Mouse (Mus musculus): ENCODE data around the gene Trim24.
A peak's percentile ranks its signal among the peaks of the same experiment; 100 is the strongest.
"Not testable (repeated sequence)": the region's sequence is repeated elsewhere in the genome, so short reads cannot be mapped to it uniquely, and the experiment has no call there.

The Trim24 gene

DNA sequence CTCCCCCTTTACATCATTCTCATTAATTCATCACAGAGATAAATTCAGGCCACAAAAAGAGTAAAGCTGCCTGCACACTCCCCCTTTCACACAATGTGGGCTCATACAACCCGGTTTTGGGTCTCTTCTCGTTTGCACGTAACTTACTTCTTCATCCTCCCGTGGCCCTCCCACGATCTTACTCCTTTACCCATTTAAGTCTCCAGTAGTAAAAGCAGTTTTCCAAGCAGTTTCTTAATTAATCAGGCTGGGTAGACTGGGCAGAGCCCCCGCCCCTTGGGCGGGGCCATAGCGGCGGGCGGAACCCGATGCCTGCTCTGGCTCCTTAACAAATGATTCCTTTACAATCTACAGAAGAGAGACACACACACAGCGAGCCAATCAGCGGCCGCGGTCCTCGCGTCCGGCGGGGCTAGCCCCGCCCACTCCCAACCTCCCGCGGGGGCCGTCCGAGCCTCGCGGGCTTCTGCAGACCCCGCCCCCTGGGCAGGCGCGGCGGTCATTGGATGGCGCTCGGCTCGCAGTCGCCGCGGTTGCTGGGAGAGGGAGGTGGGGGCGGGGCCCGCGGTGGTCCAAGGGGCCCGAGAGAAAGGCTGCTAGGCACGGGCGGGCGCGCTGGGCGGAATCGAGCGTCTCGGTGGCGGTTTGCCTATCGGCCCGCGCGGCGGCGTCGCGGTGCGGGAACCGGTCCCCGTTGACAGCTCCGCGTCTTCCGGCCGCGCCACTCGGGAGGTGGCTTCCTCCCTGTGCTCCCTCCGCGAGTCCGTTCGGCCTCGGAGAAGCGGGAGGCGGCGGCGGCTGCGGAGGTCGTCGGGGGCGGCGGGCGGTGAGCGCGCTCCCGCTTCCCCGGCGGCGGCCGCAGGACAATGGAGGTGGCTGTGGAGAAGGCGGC, at the start of gene Trim24:
TSS of gene Trim24 (plus strand) at position 567 of the 892 bp plus-strand sequence.
- DNase-seq (ENCODE audit: low read depth, low spot score): peak; percentile 93

DNA sequence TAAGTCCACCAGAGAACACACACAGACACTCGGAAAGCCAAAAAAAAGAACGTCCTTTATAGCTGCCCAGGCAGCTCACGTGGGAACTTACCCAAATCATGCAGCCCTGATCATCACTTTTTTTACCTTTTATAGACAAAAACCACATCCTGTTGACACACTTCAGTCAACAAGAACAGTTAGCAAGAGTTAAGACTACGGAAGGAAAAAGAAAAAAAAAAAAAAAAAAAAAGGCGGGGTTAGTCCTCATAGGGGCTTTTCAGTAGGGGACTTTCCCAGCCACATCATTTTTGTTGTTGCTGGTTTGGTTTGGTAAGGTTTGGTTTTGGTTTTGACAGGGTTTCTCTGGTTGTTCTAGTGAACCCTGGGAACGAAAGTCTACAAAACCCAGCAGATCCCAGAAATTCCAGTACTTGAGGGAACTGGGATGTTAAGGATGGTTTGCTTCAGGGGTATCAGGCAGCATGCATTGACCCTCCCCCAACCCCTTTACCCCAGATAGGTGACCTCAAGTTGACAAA, 49.0 kb upstream of the Trim24 start:
- DNase-seq (ENCODE audit: low read depth, low spot score): no peak

DNA sequence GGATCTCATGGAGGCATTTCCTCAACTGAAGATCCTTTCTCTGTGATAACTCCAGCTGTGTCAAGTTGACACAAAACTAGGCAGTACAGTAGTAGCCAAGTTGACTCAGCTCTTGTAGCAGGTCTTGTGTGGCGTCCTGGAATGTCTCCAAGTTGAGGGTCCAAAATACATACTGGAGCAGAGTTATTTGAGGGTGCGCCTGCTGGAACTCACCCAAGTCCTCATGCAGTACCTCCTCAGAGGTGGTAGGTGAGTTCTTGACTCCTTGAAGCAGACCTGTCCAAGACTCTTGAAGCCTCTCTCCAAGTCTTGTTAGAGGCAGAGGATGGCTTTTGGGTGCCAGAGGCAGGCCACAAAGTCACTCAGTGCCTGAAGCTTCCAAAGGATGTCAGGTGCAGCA, 48.2 kb upstream of the Trim24 start:
- no peak for DNase-seq (ENCODE audit: low read depth, low spot score)

DNA sequence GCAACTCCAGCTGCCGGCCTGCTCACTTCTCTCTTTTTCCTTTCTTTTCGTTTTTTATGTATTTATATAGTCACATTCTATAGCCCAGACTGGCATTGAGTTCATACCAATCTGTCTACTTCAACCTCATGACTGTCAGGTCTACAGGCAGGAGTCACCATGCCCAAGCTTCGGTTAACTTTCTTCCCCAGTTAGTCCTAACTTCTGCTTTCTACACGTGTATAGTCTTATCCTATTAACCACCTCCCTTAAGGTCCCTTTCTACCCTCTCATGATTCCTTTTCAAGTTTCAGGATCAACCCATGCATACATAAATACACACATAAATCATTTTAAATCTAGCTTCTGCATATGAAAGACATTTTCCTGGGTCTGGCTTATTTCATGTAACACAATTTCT, 46.9 kb upstream of the Trim24 start:
- DNase-seq (ENCODE audit: low read depth, low spot score): no peak

DNA sequence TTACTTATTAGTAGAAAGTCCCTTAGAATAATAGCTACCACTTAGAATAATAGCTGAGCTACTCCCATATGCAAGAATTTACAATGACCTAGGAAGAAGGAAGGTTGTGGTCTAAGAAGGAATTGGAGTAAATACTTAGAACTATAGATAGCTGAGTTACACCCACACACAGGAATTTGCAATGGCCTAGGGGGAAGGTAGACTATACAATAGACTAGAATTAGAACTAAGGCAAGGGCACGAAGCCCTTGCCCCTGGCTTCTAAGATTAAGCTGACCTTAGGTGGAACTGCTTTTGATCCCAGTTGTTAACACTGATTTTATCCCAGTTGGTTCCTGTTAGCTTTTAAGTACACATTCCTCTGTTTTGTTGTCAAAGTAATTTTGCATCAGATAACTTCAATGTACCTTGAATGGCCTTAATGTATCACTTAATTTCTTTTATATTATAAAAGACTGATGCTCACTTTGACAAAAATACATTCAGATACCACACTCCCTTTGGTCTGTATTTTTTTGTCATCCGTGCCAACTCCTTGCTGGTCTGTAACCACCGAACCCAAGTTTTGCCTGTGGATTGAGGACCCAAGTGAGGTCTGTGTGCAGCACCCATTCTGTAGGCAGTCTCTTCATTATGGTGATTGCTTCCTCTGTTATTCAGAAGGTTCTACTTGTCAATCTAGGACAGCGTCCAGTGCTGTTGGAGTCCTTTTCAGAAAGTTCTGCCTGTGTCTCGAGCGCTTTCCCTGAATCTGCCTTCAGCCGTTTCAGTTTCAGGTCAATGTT, 45.1 kb upstream of the Trim24 start:
- DNase-seq (ENCODE audit: low read depth, low spot score): not testable (repeated sequence)

DNA sequence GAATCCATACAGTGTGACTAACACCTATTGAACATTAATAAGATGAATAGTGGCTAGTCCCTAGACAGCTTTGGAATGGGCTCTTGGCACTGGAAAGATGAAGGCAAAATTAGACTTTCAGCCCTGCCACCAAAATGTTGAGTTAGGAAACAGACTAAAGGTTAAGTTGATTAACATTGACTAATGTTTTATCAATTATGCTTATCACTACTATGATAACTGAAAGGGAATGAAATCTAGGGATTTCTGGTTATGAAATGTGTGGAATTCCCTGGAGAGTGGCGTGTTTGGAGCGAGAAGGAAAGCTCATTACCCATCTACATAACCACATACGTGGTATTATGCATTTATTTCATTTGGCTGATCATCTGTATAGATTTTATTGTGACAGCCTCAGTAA, 41.7 kb upstream of the Trim24 start:
- no peak for DNase-seq (ENCODE audit: low read depth, low spot score)

DNA sequence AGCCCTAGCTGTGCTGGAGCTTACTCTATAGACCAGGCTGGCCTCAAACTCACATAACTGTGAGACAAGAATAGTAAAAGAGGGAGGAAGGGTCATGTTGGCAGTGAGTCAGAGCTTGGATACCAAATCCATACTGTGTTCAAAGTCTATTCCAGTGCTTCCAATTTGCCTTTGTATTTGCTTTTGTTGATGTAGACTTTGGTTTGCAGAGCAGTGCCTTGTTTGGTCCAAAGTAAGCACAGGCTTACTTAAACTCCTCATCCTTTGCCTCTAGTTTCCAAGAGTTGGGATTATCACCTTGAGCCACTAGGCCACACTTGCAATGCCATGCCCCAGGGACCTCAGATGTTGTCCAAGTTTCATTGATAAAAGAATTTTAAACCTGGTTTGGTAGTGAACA, 41.0 kb upstream of the Trim24 start:
- no peak for DNase-seq (ENCODE audit: low read depth, low spot score)

DNA sequence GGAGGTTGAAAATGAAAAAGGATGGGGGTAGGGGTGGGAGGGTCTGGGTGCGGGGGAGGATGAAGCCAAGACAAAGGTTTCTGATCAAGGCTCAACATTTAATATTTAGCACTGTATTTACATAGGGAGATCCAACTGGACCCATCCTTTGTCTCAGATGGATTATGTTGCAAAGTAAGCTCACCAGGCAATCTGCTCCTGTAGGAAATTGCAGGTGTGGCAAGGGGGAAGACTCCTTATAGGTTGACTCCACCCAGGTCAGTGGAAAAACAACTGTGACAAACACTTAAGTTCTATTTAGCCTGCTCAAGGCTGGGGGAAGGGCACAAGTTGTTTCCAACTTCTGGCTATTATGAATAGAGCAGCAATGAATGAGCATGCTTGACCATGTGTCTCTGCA, 36.9 kb upstream of the Trim24 start:
- DNase-seq (ENCODE audit: low read depth, low spot score): no peak

DNA sequence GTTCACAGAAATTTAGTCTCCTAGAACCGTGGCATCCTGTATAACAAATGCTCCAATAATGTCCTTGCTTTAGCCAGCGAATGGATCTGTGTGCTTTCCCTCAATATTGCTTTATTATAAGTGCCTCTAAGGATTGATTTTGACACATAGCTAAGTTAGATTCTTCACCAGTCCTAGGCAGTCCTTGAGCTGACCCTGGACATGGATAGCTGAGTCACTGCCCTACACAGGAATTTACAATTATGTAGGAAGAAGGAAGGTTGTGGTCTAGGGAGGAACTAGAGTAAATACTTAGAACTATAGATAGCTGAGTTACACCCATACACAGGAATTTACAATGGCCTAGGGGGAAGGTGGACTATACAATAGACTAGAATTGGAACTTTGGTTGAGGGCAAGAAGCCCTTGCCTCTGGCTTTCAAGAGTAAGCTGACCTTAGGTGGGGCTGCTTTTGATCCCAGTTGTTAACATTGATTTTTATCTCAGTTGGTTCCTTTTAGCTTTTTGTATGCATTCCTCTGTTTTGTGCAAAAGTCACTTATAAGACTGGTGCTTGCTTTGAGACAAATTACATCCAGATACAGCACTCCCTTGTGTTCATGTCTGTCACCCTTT, 33.6 kb upstream of the Trim24 start:
- DNase-seq (ENCODE audit: low read depth, low spot score): not testable (repeated sequence)

DNA sequence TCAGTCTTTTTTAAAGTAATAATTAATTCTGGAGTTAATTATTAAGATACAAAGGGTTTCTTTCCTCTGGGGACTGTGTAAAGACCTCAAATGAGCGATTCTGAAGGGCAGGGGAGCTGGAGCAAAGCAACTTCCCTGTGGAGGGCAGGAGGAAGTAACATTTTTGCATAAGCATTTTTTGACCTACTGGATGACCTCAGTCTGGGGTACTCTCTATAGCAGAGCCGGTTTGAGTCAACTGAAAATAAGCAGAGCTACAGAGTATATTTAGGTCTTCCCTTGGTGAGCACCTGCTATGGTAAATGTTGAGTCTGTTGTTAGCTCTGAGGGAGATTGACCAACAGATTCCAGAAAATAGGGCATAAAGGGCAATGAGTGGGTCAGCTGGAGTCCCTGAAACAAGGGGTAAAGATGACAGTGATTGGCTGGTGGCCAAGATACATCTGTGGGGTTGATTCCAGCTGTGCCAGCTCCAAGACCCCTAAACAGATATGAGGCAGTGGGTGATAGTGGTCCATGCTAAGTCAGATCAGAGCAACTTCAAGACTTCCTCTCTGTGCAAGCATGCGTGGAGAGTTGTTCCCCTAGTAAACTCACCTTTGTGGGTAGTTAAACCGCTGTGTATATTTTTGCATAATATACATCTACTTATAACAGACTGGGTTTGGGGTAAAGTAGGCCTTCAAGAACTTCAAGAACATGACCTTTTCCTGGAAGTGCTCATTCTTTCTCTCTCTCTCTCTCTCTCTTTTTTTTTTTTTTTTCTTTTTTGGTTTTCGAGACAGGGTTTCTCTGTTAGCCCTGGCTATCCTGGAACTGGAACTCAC, 27.6 kb upstream of the Trim24 start:
- no peak for DNase-seq (ENCODE audit: low read depth, low spot score)

DNA sequence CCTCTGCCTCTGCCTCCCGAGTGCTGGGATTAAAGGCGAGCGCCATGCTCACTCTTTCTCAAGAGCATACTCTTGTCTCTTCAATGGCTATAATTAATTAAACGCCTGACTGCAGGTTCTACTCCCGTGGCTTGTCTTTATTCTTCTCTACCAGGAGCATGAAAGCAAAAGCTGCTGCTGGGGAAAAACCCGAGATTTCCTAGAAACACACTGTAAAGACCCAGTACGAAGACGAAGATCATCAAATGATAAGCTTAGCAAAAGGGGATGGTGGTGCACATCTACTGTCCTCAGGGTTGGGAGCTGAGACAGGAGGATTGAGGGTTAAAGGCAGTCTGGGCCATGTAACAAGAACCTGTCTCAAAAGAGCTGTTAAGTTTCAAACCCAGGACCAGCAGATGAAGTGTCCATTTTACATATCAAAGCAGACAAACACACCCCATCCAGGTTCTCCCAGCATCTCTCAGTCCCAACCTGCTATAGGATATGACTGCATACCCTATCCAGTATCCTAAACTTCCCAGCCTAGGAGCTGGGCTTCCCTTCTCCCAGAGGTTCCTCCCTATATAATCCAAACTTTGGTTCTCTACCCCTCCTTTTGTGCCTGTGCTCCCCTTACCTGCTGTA, 26.9 kb upstream of the Trim24 start:
- DNase-seq (ENCODE audit: low read depth, low spot score): no peak

DNA sequence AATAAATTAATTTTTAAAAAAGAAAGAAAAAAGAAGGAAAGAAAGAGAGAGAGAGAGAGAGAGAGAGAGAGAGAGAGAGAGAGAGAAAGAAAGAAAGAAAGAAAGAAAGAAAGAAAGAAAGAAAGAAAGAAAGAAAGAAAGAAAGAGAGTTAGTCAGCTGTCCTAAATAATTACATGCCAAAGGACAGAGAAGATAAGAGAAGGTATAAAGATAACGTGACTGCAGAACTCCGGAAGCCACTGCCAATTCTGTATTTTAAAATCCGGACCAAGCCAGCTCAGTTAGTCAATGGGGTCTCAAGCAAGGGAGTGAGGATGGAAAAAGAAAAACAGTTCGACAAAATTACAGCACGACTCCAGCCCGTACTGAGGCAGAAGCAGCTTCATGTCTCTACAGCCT, 25.7 kb upstream of the Trim24 start:
- DNase-seq (ENCODE audit: low read depth, low spot score): not testable (repeated sequence)

DNA sequence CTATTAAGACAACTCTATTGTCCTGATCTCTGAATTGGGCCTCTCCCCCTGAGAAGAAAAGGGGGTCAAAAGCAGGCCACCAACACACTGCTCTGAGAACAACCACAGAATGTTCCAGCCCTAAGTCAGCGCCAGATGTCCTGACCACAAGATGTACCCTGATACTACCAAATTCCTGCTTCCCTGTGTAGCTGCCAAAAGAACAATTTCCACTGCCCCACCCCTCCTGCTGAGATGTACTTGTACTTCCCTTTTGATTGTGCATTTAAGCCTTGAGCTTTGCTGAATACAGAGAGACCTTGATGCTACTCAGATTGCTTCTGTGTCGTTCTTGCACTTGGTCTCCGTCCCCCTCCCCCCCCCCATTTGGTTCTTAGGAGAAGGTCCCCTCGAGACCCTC, 23.1 kb upstream of the Trim24 start:
- not testable (repeated sequence) for DNase-seq (ENCODE audit: low read depth, low spot score)

DNA sequence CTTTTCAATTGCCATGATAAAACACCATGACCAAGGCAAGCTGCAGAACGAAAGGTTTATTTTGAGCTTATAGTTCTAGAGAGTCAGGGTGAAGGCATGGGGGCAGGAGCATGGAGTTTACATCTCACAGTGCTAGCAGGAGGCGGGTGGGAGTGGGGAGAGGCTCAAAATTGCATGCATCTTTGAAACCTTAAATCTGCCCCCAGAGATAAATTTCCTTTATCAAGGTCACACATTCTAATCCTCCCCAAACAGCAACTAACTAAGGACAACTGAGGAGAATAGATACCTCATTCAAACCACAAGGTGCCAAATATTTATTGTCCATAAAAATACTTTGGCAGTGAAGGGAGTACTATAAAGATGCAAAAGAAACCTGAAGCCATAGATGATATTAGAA, 19.3 kb upstream of the Trim24 start:
- DNase-seq (ENCODE audit: low read depth, low spot score): no peak

DNA sequence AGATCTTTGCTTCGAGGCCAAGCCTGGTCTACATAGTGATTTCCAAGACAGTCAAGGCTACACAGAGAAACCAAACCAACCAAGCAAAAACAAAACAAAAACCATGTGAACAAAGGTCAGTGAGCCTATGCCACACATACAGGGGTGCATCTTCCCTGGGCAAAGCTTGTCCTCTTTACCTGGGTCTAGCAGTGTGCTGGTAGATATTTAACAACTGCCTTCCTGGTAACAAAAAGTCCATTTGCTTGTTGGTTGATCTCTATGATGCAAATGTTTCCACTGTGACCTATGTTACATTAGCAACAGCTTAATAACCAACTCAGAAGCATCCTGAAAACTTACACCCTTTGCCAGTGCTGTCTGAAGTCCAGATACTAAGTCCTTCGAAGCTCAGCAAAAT, 17.3 kb upstream of the Trim24 start:
- DNase-seq (ENCODE audit: low read depth, low spot score): no peak

DNA sequence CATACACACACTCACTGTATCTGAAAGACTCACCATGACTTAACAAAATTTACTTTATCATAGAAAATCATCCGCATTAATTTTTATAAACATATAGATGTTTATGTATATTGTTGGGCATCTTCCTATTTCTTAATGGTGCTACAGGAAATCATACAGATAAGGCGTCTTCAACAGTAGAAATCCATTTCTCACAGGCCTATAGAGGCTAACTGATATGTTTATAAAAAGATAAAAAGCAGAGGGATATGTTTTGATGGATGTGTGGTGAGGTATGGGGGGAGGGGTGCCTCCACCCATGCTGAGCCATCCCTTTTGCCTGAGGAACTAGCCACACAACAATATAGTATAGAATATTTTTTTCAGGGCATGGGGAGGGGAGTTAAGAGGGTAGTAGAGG, 15.2 kb upstream of the Trim24 start:
- no peak for DNase-seq (ENCODE audit: low read depth, low spot score)

DNA sequence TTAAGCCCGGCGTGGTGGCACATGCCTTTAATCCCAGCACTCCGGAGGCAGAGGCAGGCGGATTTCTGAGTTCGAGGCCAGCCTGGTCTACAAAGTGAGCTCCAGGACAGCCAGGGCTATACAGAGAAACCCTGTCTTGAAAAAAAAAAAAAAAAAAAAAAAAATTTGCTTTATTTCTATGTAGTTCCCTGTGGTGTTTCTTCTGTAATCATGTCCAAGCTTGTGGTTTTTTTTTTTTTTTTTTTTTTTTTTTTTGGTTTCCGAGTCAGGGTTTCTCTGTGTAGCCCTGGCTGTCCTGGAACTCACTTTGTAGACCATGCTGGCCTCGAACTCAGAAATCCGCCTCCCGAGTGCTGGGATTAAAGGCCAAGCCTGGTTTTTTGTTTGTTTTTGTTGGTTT, 14.3 kb upstream of the Trim24 start:
- DNase-seq (ENCODE audit: low read depth, low spot score): not testable (repeated sequence)

DNA sequence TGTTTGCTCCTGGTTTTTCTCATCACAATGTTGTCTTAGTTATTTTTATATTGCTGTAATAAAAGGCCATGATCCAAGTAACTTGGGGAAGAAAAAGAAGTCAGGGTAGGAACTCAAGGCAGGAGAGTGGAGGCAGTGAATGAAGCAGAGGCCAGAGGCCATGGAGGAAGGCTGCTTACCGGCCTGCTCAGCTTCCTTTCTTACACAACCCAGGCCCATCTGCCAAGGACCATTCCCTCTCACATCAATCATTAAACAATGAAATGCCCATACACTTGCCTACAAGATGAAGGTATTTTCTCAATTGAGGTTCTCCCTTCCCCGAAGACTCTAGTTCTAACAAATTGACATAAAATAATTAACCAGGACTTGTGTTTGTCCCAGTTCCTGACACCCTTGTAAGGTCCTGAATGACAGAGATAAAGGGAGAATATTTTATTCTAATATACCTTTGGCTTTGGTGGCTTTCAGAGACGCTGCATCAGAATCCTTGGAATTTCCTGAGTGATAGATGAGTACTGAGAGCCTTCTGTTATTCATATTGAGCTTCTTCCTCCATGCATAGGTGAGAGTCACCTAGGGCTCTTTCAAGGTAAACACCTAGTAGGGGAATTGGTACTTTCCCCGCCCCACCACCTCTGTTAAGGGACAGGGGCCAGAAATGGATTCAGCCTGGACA, 13.3 kb upstream of the Trim24 start:
- no peak for DNase-seq (ENCODE audit: low read depth, low spot score)

DNA sequence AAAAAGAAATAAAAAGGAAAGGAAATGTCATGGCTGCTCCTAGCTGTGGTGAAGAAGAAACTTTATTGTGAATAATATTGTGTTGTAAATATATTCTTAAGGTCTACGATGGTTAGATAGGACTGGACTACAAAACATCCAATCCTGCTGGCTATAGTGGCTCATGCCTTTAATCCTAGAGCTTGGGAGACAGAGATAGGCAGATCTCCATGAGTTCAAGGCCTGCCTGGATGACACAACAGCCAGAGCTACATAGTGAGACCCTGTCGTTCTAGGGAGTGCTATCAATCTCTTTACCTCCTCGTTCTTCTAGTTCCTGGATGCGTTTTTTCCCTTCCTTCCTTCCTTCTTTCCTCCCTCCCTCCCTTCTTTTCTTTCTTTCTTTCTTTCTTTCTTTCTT, 12.5 kb upstream of the Trim24 start:
- DNase-seq (ENCODE audit: low read depth, low spot score): no peak

DNA sequence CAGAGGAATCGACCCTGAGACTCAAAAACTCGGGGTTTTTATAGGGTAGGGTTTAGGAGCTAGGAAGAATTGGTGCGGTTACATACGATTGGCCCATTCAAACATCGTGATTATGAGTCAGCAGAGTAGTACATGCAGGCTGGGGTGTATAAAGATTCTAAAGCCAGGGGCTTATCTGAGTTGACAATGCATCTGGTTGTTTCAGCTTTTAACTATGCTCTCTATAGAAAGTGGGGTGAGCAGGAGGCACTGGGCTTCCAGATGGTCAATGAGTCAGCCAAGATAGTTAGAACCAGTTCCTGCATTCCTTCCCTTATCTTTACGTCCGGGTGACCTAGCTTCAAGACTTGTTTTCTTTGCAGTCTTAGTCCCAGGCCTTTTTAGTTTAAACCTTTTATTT, 7.7 kb upstream of the Trim24 start:
- DNase-seq (ENCODE audit: low read depth, low spot score): no peak

Measured in embryo, embryonic 11.5 days (tissue).